Mouse (Mus musculus) intestine, embryonic 16.5 days (tissue): ENCODE measurements around the gene Fnbp1l. TPM values are rescaled to one million over a fixed set of nuclear protein-coding genes. Genes with fewer than 3 reads are reported as not detected.

Source experiments
- ATAC-seq: fragments of 200-750 bp; cut with Nextera tagmentation; 2 replicates; pipeline ENCODE4 v1.8.0; 2017; ENCODE audit warnings: moderate TSS enrichment, moderate library complexity
- H3K27ac ChIP-seq: fragments of 300-500 bp; sonication (generic); 2 replicates; pipeline ENCODE4 v1.5.1; 2014; ENCODE audit warnings: mild to moderate bottlenecking, low read length
- H3K27me3 ChIP-seq: fragments of 300-500 bp; sonication (generic); replicated peaks from 2 replicates; pipeline ENCODE4 v1.6.1; 2014; ENCODE audit warnings: low read length, control low read depth, mixed read lengths; ENCODE audit not compliant: control insufficient read depth, insufficient read depth
- H3K36me3 ChIP-seq: fragments of 300-500 bp; sonication (generic); 2 replicates; pipeline ENCODE4 v1.6.1; 2014; ENCODE audit warnings: low read length, control low read depth; ENCODE audit not compliant: control insufficient read depth, insufficient read depth
- H3K4me1 ChIP-seq: fragments of 300-500 bp; sonication (generic); 2 replicates; pipeline ENCODE4 v1.6.1; 2014; ENCODE audit warnings: low read length, control low read depth, mixed read lengths; ENCODE audit not compliant: control insufficient read depth, insufficient read depth
- H3K4me2 ChIP-seq: fragments of 300-500 bp; sonication (generic); 2 replicates; pipeline ENCODE4 v1.6.1; 2014; ENCODE audit warnings: low read depth, low read length, control low read depth
- H3K4me3 ChIP-seq: fragments of 300-500 bp; sonication (generic); 2 replicates; pipeline ENCODE4 v1.5.1; 2014; ENCODE audit warnings: mild to moderate bottlenecking, low read length
- H3K9ac ChIP-seq: fragments of 300-500 bp; sonication (generic); 2 replicates; pipeline ENCODE4 v1.6.1; 2014; ENCODE audit warnings: low read depth, low read length
- H3K9me3 ChIP-seq: fragments of 300-500 bp; sonication (generic); 2 replicates; pipeline ENCODE4 v1.6.1; 2016; ENCODE audit warnings: low read length, control low read depth; ENCODE audit not compliant: control insufficient read depth
- WGBS: fragments of 180-500 bp; shearing (Covaris S2); extraction: QIAGEN DNeasy Blood & Tissue Kit; methylation state at CpG from one replicate; pipeline ENCODE4 v1.1.7; 2014; 5-methylcytosine and 5-hydroxymethylcytosine counted together
- polyA plus RNA-seq: library from polyadenylated mRNA; unstranded; fragments of >200 nt; fragmentation: Nextera tagmentation; extraction: Ambion mirVana; gene quantifications from 2 replicates; pipeline ENCODE4 v1.2.1, GENCODE M21; 2015

Gene Fnbp1l
- polyA plus RNA-seq, result 26.3 and 29.6 TPM in 2 replicates

DNA sequence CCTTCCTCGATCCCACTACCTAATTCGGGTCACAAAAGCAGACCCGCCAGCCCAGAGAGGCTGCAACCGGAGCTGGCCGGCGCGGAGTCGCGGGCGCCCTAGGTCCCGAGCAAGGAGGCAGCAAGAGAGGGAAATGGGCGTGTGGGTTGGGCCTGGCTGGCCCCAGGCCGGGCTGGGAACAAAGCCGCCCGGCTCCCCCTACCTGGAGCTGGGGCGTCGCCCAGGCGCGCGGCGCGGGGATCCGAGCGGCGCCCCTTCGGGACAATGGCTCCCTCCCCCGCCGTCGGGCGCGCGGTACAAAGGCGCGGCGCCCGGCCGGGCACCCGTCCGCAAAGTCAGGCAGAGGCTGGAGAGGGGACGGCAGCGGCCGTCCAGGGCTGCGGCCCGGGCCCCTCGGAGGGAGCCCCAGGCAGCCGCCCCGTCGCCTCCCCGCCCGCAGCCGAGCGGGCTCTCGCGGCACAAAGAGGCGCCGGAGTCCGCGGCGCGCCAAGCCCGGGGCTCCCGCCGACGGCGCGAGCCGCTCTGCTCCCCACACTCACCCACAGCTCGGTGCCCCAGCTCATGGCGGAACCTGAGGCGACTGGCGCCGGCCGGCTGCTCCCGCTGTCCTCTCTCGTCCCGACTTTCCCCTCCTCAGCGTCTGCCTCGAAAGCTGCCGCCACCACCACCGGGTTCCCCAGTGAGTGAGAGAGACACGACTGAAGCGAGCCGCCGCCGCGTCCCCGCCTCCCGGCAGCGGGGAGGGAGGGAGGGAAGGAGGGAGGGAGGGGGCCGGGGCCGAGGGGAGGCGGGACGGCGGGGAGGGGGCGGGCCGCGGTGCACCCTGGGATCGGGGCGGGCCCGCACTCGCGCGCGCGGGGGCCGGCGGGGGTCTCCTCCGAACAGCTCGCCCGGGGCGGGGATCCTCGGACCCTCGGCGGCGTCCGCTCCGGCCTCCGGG lies at the start of gene Fnbp1l:
TSS of gene Fnbp1l (minus strand) at position 725 of the 940 bp plus-strand sequence.
- Histone ChIP-seq H3K9ac (peak within 1 kb of the TSS; percentile 97), H3K27me3 (no peaks in the 10 kb centered on the region), H3K36me3 (no peaks in the 10 kb centered on the region), H3K27ac (peak within 1 kb of the TSS; percentile 98), H3K4me2 (peak within 1 kb of the TSS; percentile 72), H3K4me1 (peaks cover 13% of the 10 kb centered on the region), H3K4me3 (peak within 1 kb of the TSS; percentile 85), H3K9me3 (no peaks in the 10 kb centered on the region)
- peak; percentile 81 for ATAC-seq
- 0% methylated on average over 81 of the region's 118 CpGs for WGBS

DNA sequence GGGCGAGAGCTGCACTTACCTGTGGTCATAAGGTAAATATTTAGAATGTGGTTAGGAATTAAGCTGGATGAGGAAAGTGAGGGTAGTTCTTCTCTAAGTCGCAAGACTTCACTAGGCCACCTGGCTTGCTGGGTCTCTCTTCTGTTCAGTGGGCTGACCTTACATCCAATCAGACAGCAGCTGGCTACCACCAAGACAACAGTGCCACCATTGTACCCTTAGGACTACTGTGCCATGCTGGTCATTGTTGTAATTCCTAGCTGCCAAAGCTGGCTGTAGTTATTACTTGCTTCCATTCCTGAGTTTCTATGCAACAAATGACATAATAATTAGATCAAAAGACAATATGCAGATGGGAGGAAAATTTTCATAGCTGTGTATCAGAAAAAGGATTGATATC lies 41.3 kb upstream of the Fnbp1l start:
- WGBS, result 52% methylated on average over 2 of the region's 2 CpGs
- H3K9me3 ChIP-seq, result no peaks in the 10 kb centered on the region

DNA sequence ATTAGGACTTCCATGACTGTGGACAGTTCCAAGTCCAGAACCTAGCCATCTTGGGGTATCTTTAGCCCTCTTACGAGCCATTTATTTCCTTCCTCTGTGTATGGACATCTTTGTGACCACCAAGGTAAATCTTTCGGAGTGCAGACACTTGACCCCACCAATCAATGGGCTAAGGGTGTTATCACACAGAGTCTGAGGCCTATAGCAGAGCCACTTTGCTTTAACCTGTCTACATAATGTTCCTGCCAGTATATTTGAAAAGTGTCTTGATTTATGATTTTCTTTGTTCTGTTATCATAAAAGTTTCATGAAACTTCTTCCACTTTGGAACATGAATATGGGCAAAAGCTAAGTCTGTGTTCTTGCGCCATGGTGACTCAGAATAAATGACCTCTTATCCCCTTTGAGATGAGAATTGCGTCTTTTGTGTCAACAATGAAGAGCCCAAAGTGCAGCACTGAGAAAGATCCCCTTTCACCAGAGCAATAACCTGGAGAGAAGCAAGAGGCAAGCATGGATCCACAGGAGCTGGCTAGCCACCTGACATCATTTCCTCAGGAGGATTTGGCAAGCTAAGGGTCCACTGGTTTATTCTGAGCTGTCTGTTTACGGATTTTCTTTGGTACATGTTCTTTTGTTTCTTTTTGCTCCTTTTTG lies 39.9 kb upstream of the Fnbp1l start:
- H3K4me3 ChIP-seq, result no peak overlapping the region
- H3K4me2 ChIP-seq, result no peak overlapping the region
- H3K9ac ChIP-seq, result no peak overlapping the region
- no peaks in the 10 kb centered on the region for H3K9me3 ChIP-seq
- ATAC-seq, result peak; percentile 81
- no peaks in the 10 kb centered on the region; the same call in 1 of the 2 replicates for H3K4me1 ChIP-seq
- no peak overlapping the region for H3K27ac ChIP-seq
- H3K27me3 ChIP-seq, result no peaks in the 10 kb centered on the region
- H3K36me3 ChIP-seq, result no peaks in the 10 kb centered on the region
- 65% methylated on average over 5 of the region's 5 CpGs for WGBS

More for the DNA sequence above, 41.3 kb upstream of the Fnbp1l start:
- no peaks in the 10 kb centered on the region for H3K36me3 ChIP-seq
- H3K27ac ChIP-seq, result no peak overlapping the region; the same call in 1 of the 2 replicates
- ATAC-seq, result no peak
- no peak overlapping the region for H3K4me3 ChIP-seq
- no peak overlapping the region for H3K9ac ChIP-seq
- no peaks in the 10 kb centered on the region; the same call in 1 of the 2 replicates for H3K4me1 ChIP-seq
- no peak overlapping the region for H3K4me2 ChIP-seq
- no peaks in the 10 kb centered on the region for H3K27me3 ChIP-seq

DNA sequence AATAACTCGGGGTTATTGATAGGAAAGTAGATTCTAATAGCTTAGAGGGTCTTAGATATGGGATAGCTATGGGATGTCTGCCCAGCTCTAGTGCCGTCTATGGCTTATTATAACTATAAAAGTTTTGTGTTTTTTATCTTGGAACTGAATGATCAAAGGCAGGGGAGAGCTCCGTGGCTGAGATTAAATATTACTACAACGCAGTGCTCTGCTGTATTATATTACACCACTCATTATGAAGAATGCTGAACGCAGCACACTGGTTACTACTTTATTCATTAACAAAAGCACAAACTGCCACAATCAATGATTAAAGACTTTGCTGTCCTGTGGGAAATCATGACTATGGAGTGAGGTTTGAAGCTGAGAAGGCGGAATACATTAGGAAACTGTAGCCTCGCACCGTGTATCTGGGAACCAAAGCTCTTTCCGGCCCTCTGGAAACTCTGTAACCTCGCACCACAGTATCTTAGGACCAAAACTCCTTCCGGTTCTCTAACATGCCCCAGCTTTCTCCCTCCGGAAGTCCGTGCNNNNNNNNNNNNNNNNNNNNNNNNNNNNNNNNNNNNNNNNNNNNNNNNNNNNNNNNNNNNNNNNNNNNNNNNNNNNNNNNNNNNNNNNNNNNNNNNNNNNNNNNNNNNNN lies 27.8 kb upstream of the Fnbp1l start:
- no peaks in the 10 kb centered on the region for H3K9me3 ChIP-seq
- no peak overlapping the region for H3K4me3 ChIP-seq
- no peaks in the 10 kb centered on the region for H3K36me3 ChIP-seq
- no peak overlapping the region for H3K4me2 ChIP-seq
- no peak overlapping the region for H3K9ac ChIP-seq
- no peak overlapping the region for H3K27ac ChIP-seq
- H3K27me3 ChIP-seq, result no peaks in the 10 kb centered on the region
- WGBS, result 72% methylated on average over 13 of the region's 13 CpGs
- H3K4me1 ChIP-seq, result no peaks in the 10 kb centered on the region
- no peak for ATAC-seq

GRCm38 (mm10) chr3:122640286-122640685 lies 20.8 kb upstream of the Fnbp1l start:
- peaks cover 4% of the 10 kb centered on the region; the same call in 1 of the 2 replicates for H3K4me1 ChIP-seq
- H3K9ac ChIP-seq, result no peak overlapping the region
- no peaks in the 10 kb centered on the region for H3K27me3 ChIP-seq
- H3K27ac ChIP-seq, result no peak overlapping the region
- no peaks in the 10 kb centered on the region for H3K9me3 ChIP-seq
- no peak overlapping the region for H3K4me3 ChIP-seq
- ATAC-seq, result no peak
- no peak overlapping the region for H3K4me2 ChIP-seq
- H3K36me3 ChIP-seq, result no peaks in the 10 kb centered on the region

- 79% methylated on average over 2 of the region's 2 CpGs for WGBS
- ATAC-seq, result no peak; the same call in 1 of the 2 replicates
Measured at GRCm38 (mm10) chr3:122639197-122639475, 19.6 kb upstream of the Fnbp1l start.

DNA sequence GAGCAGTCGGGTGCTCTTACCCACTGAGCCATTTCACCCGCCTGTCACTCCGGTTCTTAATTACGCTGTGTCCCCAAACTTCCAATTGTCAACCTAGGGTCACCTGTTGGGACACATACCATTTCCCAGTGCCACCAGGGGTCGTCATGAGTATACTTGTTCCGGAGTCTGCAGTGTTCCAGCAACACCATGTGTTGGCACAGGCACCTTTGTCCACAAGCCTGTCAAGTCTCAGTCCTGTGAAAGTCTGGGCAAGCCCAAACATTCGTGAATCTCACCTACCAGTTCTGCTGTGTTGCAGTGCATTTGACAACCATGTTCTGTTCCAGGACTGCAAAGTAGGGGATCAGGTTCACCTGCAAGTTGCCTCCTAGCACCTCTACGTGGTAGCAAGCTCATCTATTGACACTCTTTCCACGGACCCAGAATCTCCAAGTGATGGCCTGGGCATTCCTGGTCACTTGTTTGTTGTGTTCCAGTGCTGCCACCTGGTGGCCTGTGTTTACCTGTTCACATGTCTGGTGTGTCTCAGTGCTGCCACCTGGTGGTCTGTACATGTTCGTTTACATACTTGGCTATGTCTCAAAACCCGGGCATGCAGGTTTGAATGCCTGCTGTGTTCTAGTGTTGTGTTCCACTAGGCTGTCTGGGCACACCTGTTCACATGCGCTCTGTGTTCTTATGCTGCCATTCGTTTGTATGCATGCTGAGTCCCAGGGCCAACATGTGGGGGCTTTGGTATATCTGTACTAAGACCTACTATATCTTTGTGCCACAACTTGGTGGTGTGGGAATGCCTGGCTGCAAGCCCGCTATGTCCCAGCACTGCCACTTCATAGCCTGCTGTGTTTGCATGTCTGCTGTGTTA lies 19.0 kb upstream of the Fnbp1l start:
- H3K4me3 ChIP-seq, result no peak overlapping the region
- no peak overlapping the region for H3K4me2 ChIP-seq
- H3K27me3 ChIP-seq, result no peaks in the 10 kb centered on the region
- peaks cover 6% of the 10 kb centered on the region; the same call in 1 of the 2 replicates for H3K4me1 ChIP-seq
- WGBS, result 36% methylated on average over 14 of the region's 14 CpGs
- H3K9ac ChIP-seq, result no peak overlapping the region
- no peaks in the 10 kb centered on the region for H3K9me3 ChIP-seq
- H3K36me3 ChIP-seq, result no peaks in the 10 kb centered on the region
- H3K27ac ChIP-seq, result no peak overlapping the region
- peak; percentile 80 for ATAC-seq

More at GRCm38 (mm10) chr3:122639197-122639475, 19.6 kb upstream of the Fnbp1l start:
- no peak overlapping the region for H3K4me3 ChIP-seq
- H3K4me2 ChIP-seq, result no peak overlapping the region
- no peak overlapping the region for H3K27ac ChIP-seq
- no peaks in the 10 kb centered on the region for H3K36me3 ChIP-seq
- H3K27me3 ChIP-seq, result no peaks in the 10 kb centered on the region
- H3K9me3 ChIP-seq, result no peaks in the 10 kb centered on the region
- no peak overlapping the region for H3K9ac ChIP-seq
- H3K4me1 ChIP-seq, result peaks cover 6% of the 10 kb centered on the region; the same call in 1 of the 2 replicates

GRCm38 (mm10) chr3:122637280-122637679 lies 17.8 kb upstream of the Fnbp1l start:
- Histone ChIP-seq H3K4me1 (peaks cover 6% of the 10 kb centered on the region; the same call in 1 of the 2 replicates), H3K27me3 (no peaks in the 10 kb centered on the region), H3K4me3 (no peak overlapping the region), H3K36me3 (no peaks in the 10 kb centered on the region), H3K9me3 (no peaks in the 10 kb centered on the region), H3K27ac (no peak overlapping the region), H3K4me2 (no peak overlapping the region), H3K9ac (no peak overlapping the region)
- no peak for ATAC-seq
- WGBS, result 83% methylated on average over 1 of the region's 1 CpGs
